Mouse (Mus musculus) heart, adult 2 months (tissue): ENCODE results near the gene Pcdh10. TPM values are rescaled to one million over a fixed set of nuclear protein-coding genes. Genes with fewer than 3 reads are reported as not detected.

ENCODE experiments used
- DNase-seq, 2 experiments: peaks; one replicate each; pipeline ENCODE4 v3.0.0; 2021
- H3K27ac ChIP-seq: fragments of 200-600 bp; 2 replicates; pipeline ENCODE4 v1.8.1; 2022
- H3K27me3 ChIP-seq: fragments of 200-500 bp; 2 replicates; pipeline ENCODE4 v1.6.1; 2012; ENCODE audit warnings: mild to moderate bottlenecking, low read length, inconsistent platforms, mixed read lengths; ENCODE audit not compliant: control insufficient read depth, insufficient read depth
- H3K36me3 ChIP-seq: fragments of 200-500 bp; 2 replicates; pipeline ENCODE4 v1.6.1; 2012; ENCODE audit warnings: low read length, inconsistent platforms; ENCODE audit not compliant: control insufficient read depth, insufficient read depth
- H3K4me1 ChIP-seq: fragments of 200-500 bp; 2 replicates; pipeline ENCODE4 v1.6.1; 2011; ENCODE audit warnings: low read length; ENCODE audit not compliant: control insufficient read depth, insufficient read depth
- H3K4me3 ChIP-seq: fragments of 200-600 bp; 2 replicates; pipeline ENCODE4 v1.8.1; 2022
- H3K79me2 ChIP-seq: fragments of 200-500 bp; replicated peaks from 2 replicates; pipeline ENCODE4 v1.6.1; 2012; ENCODE audit warnings: mild to moderate bottlenecking, inconsistent platforms, low read length, moderate library complexity, mixed read lengths; ENCODE audit not compliant: control insufficient read depth, insufficient read depth
- H3K9ac ChIP-seq: fragments of 200-500 bp; 2 replicates; pipeline ENCODE4 v1.6.1; 2012; ENCODE audit warnings: low read depth, mild to moderate bottlenecking, control low read depth, inconsistent platforms, low read length, mixed read lengths
- CTCF ChIP-seq: fragments of 200-600 bp; IDR thresholded peaks from 2 replicates; pipeline ENCODE4 v1.8.1; 2022; ENCODE audit warnings: antibody characterized with exemption, mild to moderate bottlenecking, moderate library complexity
- EP300 ChIP-seq: fragments of 200-500 bp; IDR thresholded peaks from 2 replicates; pipeline ENCODE4 v1.6.1; 2011; ENCODE audit warnings: low read depth, low read length, control low read depth; ENCODE audit not compliant: insufficient read depth
- POLR2A ChIP-seq: fragments of 200-500 bp; IDR thresholded peaks from 2 replicates; pipeline ENCODE4 v1.6.1; 2011; ENCODE audit warnings: mild to moderate bottlenecking, low read depth, low read length, control low read depth; ENCODE audit not compliant: insufficient read depth
- WGBS: fragments of 180-500 bp; shearing (Covaris S2); methylation state at CpG from one replicate; pipeline ENCODE4 v1.1.7; 2018; 5-methylcytosine and 5-hydroxymethylcytosine counted together
- intact Hi-C: fragments of 180-260 bp; cut with DNase I; formaldehyde crosslinking; loops from one replicate; pipeline ENCODE4 v1.15.1; 2025
- polyA plus RNA-seq: library from polyadenylated mRNA; depleted of rRNA; stranded (reverse); fragments of >200 nt; gene quantifications from 2 replicates; pipeline ENCODE4 v1.2.3, GENCODE M21; 2012
- total RNA-seq, 2 experiments: library from RNA; stranded (reverse); gene quantifications; 2 replicates each; pipeline ENCODE4 v1.2.3; 2021

The Pcdh10 gene
- total and polyA plus RNA-seq, 3 experiments = 0.02 TPM; not detected in 1

- H3K4me1 ChIP-seq = no peaks in the 10 kb centered on the region
- WGBS = 47% methylated on average over 11 of the region's 11 CpGs
These were observed 54.1 kb downstream of the Pcdh10 start for GRCm38 (mm10) chr3:45432172-45432765.

More at GRCm38 (mm10) chr3:45432172-45432765, 54.1 kb downstream of the Pcdh10 start:
- Histone ChIP-seq H3K27ac (no peak overlapping the region), H3K79me2 (no peaks in the 10 kb centered on the region), H3K36me3 (no peaks in the 10 kb centered on the region), H3K9ac (no peak overlapping the region), H3K4me3 (no peak overlapping the region), H3K27me3 (no peaks in the 10 kb centered on the region)
- intact Hi-C loops = no loop called here
- no peak for TF ChIP-seq EP300
- TF ChIP-seq POLR2A = no peak
- TF ChIP-seq CTCF = no peak
- no peak for DNase-seq
